Mouse (Mus musculus) midbrain, embryonic 12.5 days (tissue): ENCODE results near the gene Rplp2. TPM values are rescaled to one million over a fixed set of nuclear protein-coding genes. Genes with fewer than 3 reads are reported as not detected.

Source experiments
- ATAC-seq: fragments of 200-750 bp; cut with Nextera tagmentation; 2 replicates; pipeline ENCODE4 v1.8.0; 2017; ENCODE audit warnings: low read depth, moderate TSS enrichment, moderate library complexity; ENCODE audit not compliant: low FRiP score
- H3K27ac ChIP-seq: fragments of 300-500 bp; sonication (generic); replicated peaks from 2 replicates; pipeline ENCODE4 v1.5.1; 2016; ENCODE audit warnings: mild to moderate bottlenecking
- H3K27me3 ChIP-seq: fragments of 300-500 bp; sonication (generic); 2 replicates; pipeline ENCODE4 v1.6.1; 2016; ENCODE audit warnings: mild to moderate bottlenecking
- H3K36me3 ChIP-seq: fragments of 300-500 bp; sonication (generic); 2 replicates; pipeline ENCODE4 v1.6.1; 2016
- H3K4me1 ChIP-seq: fragments of 300-500 bp; sonication (generic); 2 replicates; pipeline ENCODE4 v1.6.1; 2016
- H3K4me2 ChIP-seq: fragments of 300-500 bp; sonication (generic); replicated peaks from 2 replicates; pipeline ENCODE4 v1.6.1; 2016; ENCODE audit warnings: mild to moderate bottlenecking, moderate library complexity
- H3K4me3 ChIP-seq: fragments of 300-500 bp; sonication (generic); 2 replicates; pipeline ENCODE4 v1.5.1; 2016; ENCODE audit warnings: mild to moderate bottlenecking
- H3K9ac ChIP-seq: fragments of 300-500 bp; sonication (generic); replicated peaks from 2 replicates; pipeline ENCODE4 v1.6.1; 2016; ENCODE audit warnings: mild to moderate bottlenecking, moderate library complexity
- H3K9me3 ChIP-seq: fragments of 300-500 bp; sonication (generic); 2 replicates; pipeline ENCODE4 v1.6.1; 2016; ENCODE audit warnings: mild to moderate bottlenecking
- WGBS: fragments of 180-500 bp; shearing (Covaris S2); methylation state at CpG from one replicate; pipeline ENCODE4 v1.1.7; 2016; 5-methylcytosine and 5-hydroxymethylcytosine counted together
- polyA plus RNA-seq: library from polyadenylated mRNA; unstranded; fragments of >200 nt; fragmentation: Nextera tagmentation; extraction: Ambion mirVana; gene quantifications from 2 replicates; pipeline ENCODE4 v1.2.1, GENCODE M21; 2016

Rplp2 gene
- polyA plus RNA-seq, 1 experiment from 2014 or later = 899 TPM

DNA sequence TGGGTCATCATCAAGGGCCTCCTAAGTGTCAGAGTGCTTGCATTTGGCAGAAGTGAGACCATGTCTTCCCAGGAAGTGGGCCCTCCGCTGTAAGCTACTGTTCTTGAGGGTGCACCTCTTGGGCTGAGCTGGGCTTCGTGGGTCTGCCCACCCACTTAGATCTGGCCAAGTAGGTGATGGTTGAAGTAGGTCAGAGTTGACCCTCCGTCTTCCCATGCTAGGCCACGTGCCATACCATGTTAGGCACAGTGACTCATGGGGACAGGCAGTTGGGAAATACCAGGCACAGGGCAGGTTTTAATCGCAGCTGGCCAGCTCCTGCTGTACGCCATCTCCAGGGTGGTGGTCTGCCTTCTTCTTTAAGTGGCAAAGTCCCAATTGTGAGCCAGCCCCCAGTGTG is 9.6 kb downstream of the Rplp2 start:
- no peak for ATAC-seq
- Histone ChIP-seq H3K4me2 (peak overlapping the region; percentile 95; the same call in 1 of the 2 replicates), H3K9me3 (no peaks in the 10 kb centered on the region)

DNA sequence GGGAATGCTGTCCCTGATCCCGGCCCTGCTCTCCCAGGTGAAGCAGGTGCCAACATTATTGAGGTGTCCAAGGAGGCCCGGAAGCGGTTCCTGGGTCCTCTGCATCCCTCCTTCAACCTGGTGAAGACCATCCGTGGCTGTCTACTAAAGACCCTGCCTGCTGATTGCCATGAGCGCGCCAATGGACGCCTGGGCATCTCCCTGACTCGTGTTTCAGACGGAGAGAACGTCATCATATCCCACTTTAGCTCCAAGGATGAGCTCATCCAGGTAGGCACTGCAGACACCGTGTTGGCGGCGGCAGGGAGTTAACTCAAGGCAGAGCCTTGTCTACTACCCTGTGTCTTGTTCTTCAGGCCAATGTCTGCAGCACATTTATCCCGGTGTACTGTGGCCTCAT is 10.1 kb downstream of the Rplp2 start:
- no peak for ATAC-seq
- H3K27me3 ChIP-seq = peaks cover 53% of the 10 kb centered on the region
- no peak overlapping the region for H3K4me3 ChIP-seq
- H3K9me3 ChIP-seq = no peaks in the 10 kb centered on the region
- peaks cover 21% of the 10 kb centered on the region for H3K4me1 ChIP-seq
- WGBS = 93% methylated on average over 14 of the region's 14 CpGs
- peaks cover 17% of the 10 kb centered on the region for H3K36me3 ChIP-seq
- no peak overlapping the region for H3K9ac ChIP-seq
- H3K4me2 ChIP-seq = no peak overlapping the region
- H3K27ac ChIP-seq = no peak overlapping the region

More for the DNA sequence above, 9.6 kb downstream of the Rplp2 start:
- 91% methylated on average over 6 of the region's 6 CpGs for WGBS
- H3K27ac ChIP-seq = no peak overlapping the region
- H3K27me3 ChIP-seq = peaks cover 48% of the 10 kb centered on the region
- H3K9ac ChIP-seq = no peak overlapping the region
- no peak overlapping the region for H3K4me3 ChIP-seq
- peaks cover 17% of the 10 kb centered on the region for H3K4me1 ChIP-seq
- H3K36me3 ChIP-seq = peaks cover 22% of the 10 kb centered on the region

DNA sequence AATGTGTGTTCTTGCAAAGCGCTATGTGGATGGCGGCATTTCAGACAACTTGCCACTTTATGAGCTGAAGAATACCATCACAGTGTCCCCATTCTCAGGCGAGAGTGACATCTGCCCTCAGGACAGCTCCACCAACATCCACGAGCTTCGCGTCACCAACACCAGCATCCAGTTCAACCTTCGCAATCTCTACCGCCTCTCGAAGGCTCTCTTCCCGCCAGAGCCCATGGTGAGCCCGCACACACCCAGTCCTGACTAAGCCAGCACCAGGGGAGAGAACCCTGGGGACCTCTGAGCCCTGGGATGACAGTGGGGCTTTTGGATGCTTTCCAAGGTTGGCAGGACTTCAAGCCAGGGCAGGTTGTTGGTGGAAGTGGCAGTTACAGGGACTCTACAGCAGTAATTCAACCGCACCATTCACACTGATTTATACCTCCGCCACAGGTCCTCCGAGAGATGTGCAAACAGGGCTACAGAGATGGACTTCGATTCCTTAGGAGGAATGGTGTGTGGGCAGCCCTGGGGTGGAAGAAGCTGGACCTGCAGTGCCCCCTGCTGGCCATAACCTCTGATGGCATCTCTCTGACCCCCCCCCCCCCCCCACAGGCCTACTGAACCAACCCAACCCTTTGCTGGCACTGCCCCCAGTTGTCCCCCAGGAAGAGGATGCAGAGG is 11.0 kb downstream of the Rplp2 start:
- 75% methylated on average over 15 of the region's 15 CpGs for WGBS

DNA sequence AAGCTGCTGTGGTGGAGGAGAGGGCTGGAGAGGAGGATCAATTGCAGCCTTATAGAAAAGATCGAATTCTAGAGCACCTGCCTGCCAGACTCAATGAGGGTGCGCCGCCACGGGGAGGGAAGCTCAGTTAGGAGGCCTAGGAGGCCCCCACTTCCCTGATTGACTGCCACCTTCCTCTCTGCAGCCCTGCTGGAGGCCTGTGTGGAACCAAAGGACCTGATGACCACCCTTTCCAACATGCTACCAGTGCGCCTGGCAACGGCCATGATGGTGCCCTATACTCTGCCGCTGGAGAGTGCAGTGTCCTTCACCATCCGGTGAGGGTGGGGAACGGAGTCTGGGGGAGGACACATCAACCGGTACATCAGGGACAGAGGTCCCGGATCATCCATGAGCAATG is 11.5 kb downstream of the Rplp2 start:
- no peak overlapping the region for H3K27ac ChIP-seq
- H3K9me3 ChIP-seq = no peaks in the 10 kb centered on the region
- H3K36me3 ChIP-seq = peaks cover 15% of the 10 kb centered on the region; the same call in 1 of the 2 replicates
- H3K4me1 ChIP-seq = peaks cover 24% of the 10 kb centered on the region
- 92% methylated on average over 11 of the region's 11 CpGs for WGBS
- no peak overlapping the region for H3K9ac ChIP-seq
- H3K4me3 ChIP-seq = no peak overlapping the region
- no peak for ATAC-seq
- H3K4me2 ChIP-seq = no peak overlapping the region
- H3K27me3 ChIP-seq = peaks cover 67% of the 10 kb centered on the region

More for the DNA sequence above, 11.0 kb downstream of the Rplp2 start:
- no peak for ATAC-seq
- no peak overlapping the region for H3K27ac ChIP-seq
- peaks cover 15% of the 10 kb centered on the region; the same call in 1 of the 2 replicates for H3K36me3 ChIP-seq
- H3K9ac ChIP-seq = no peak overlapping the region
- no peak overlapping the region for H3K4me3 ChIP-seq
- H3K9me3 ChIP-seq = no peaks in the 10 kb centered on the region
- H3K27me3 ChIP-seq = peaks cover 62% of the 10 kb centered on the region
- H3K4me1 ChIP-seq = peaks cover 24% of the 10 kb centered on the region
- no peak overlapping the region for H3K4me2 ChIP-seq

DNA sequence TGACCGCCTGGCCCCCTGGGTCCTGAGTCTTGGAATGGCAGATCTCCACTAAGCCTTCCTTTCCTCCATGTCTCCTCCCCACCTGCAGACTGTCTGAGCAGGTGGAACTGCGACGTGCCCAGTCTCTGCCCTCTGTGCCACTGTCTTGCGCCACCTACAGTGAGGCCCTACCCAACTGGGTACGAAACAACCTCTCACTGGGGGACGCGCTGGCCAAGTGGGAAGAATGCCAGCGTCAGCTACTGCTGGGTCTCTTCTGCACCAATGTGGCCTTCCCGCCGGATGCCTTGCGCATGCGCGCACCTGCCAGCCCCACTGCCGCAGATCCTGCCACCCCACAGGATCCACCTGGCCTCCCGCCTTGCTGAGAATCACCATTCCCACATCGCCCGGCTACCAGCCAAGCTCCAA is 12.1 kb downstream of the Rplp2 start:
- 95% methylated on average over 17 of the region's 17 CpGs for WGBS
- no peak for ATAC-seq
- no peaks in the 10 kb centered on the region for H3K9me3 ChIP-seq

DNA sequence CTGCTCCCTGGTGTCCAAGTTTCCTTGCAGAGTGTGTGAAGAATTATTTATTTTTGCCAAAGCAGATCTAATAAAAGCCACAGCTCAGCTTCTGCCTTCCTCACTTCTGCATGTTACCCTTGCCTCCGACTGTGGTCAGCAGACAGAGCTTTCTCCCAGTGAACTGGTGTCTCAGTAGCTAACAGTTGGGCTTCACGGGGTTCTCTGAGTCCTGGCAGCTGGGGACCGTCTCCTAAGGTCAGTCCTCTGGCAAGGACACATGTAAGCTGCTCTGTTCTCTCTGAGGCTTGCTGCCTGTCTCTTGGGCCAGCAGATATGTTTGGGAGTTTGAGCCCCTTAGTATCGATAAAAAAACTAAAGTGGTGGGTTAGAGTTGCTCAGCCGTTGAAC is 12.8 kb downstream of the Rplp2 start:
- H3K9me3 ChIP-seq = no peaks in the 10 kb centered on the region
- no peak overlapping the region for H3K4me2 ChIP-seq
- peaks cover 27% of the 10 kb centered on the region for H3K4me1 ChIP-seq
- H3K9ac ChIP-seq = no peak overlapping the region
- H3K4me3 ChIP-seq = no peak overlapping the region
- H3K27me3 ChIP-seq = peaks cover 80% of the 10 kb centered on the region
- WGBS = 75% methylated on average over 5 of the region's 5 CpGs
- H3K36me3 ChIP-seq = peaks cover 15% of the 10 kb centered on the region; the same call in 1 of the 2 replicates
- ATAC-seq = no peak
- H3K27ac ChIP-seq = no peak overlapping the region

More for the DNA sequence above, 12.1 kb downstream of the Rplp2 start:
- no peak overlapping the region for H3K4me3 ChIP-seq
- no peak overlapping the region for H3K9ac ChIP-seq
- peaks cover 15% of the 10 kb centered on the region; the same call in 1 of the 2 replicates for H3K36me3 ChIP-seq
- H3K4me2 ChIP-seq = no peak overlapping the region
- H3K27me3 ChIP-seq = peaks cover 73% of the 10 kb centered on the region
- no peak overlapping the region for H3K27ac ChIP-seq
- H3K4me1 ChIP-seq = peaks cover 25% of the 10 kb centered on the region

DNA sequence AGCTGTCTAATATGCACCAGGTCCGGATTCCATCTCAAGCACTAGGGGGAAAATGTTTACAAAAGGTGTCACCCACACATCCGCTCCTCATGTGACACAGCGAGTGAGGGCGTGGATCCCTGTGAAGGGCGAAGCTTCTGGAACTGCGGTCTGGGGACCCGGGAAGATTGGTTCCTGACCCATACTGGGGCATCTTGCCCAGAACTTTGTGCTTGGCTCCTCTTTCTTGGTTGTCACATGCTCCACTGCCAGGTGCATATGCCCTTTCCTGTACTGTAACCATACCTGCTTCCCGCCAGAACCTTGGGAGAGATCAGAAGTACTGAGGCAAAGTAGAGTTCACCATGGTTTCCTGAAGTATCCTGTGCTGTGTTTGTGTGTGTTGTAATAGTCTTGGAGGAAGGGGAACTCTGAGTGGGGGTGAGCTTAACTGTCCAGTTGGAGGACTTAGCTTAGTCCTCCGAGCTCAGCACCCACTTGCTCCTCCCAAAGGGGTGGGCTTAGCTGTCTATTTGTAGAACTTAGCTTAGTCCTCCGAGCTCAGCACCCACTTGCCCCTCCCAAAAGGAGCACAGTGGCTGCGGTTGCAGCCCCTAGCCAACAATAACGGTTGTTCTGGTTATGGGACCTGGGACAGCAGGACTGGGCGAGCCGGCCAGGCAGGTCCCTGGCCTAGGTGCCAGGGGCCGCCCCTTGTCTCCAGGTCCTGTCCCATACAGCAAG is 13.4 kb downstream of the Rplp2 start, which contains the start of gene Cracr2b:
Cracr2b (plus strand) TSS at position 704 of the 723 bp plus-strand sequence.
- ATAC-seq = no peak
- Histone ChIP-seq H3K4me1 (peaks cover 27% of the 10 kb centered on the region), H3K4me3 (peak within 1 kb of the TSS; percentile 40), H3K9ac (peak within 1 kb of the TSS; percentile 49; the same call in 1 of the 2 replicates), H3K27ac (no peak within 1 kb of the TSS), H3K36me3 (peaks cover 15% of the 10 kb centered on the region; the same call in 1 of the 2 replicates), H3K9me3 (no peaks in the 10 kb centered on the region), H3K27me3 (peaks cover 86% of the 10 kb centered on the region), H3K4me2 (peak within 1 kb of the TSS; percentile 54)
- 71% methylated on average over 15 of the region's 15 CpGs for WGBS

DNA sequence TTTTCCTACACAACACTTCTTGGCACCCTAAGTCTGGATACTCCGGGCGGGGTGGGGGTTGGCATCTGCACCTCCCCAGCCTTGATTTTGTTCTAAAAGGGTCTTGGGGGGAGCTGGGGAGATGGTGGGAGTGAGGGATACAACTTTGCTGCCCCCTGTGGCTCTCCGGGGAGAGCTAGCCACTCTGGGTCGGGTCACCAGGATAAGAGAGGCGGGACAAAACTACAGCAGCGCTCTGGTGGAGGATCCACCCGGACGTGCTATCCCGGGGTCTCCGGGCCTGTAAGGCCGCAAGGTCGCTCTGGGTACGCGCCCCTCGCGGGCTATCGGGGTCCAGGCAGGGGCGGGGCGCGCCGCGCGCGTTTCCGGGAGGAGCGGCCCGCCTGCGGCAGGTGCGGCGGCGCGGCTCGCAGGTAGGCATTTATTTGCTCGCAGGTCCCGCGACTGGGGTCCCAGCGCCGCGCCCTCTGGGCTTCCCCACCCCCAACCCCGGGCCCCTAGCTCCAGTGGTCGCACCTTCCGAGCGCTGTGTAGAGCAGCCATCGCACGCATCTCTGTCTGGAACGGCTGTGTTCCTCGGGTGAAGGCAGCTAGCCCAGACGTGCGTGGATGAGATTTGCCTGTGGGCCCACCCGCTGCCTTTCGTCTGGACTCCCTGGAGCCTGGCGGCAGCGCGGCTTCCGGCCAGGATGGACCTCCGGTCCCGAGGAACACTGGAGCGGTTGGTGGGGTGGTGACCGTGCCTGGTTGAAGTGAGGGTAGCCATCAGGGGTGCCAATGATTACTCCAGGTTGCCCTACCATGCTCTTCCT is 14.6 kb downstream of the Rplp2 start:
- H3K27ac ChIP-seq = no peak overlapping the region
- H3K4me2 ChIP-seq = peak overlapping the region; percentile 54
- H3K9me3 ChIP-seq = no peaks in the 10 kb centered on the region
- peak overlapping the region; percentile 40 for H3K4me3 ChIP-seq
- ATAC-seq = no peak
- peaks cover 21% of the 10 kb centered on the region for H3K4me1 ChIP-seq
- peaks cover 89% of the 10 kb centered on the region for H3K27me3 ChIP-seq
- H3K9ac ChIP-seq = peak overlapping the region; percentile 49; the same call in 1 of the 2 replicates
- peaks cover 15% of the 10 kb centered on the region; the same call in 1 of the 2 replicates for H3K36me3 ChIP-seq
- WGBS = 2% methylated on average over 55 of the region's 59 CpGs

DNA sequence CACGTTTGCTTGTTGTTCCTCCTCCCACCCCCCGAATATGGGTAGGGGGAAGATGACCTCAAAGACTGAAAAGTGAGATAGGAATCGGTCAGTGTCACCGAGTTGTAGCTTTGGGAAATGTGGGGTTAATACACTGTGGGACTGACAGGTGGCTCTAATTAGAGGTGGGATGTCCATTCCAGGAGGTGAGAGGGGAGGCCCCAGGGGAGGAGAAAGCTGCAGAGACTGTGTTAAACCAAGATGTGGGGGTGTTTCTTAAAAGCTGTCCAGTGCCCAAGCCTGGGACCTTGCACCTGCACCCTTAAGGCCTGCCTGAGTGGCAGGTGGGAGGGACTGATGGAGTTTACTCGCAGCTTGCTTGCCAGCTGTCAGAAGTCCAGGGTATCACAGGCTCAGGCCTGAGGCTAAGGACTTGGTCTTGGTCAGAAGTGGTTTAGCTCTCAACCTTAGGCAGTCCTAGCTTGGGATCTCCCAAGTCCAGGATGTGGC is 15.2 kb downstream of the Rplp2 start:
- Histone ChIP-seq H3K4me2 (peak overlapping the region; percentile 54), H3K4me1 (peaks cover 27% of the 10 kb centered on the region), H3K36me3 (peaks cover 15% of the 10 kb centered on the region; the same call in 1 of the 2 replicates), H3K9ac (no peak overlapping the region), H3K27me3 (peaks cover 87% of the 10 kb centered on the region), H3K9me3 (no peaks in the 10 kb centered on the region), H3K4me3 (peak overlapping the region; percentile 40; the same call in 1 of the 2 replicates), H3K27ac (no peak overlapping the region)
- ATAC-seq = no peak
- 19% methylated on average over 5 of the region's 5 CpGs for whole genome bisulfite sequencing

DNA sequence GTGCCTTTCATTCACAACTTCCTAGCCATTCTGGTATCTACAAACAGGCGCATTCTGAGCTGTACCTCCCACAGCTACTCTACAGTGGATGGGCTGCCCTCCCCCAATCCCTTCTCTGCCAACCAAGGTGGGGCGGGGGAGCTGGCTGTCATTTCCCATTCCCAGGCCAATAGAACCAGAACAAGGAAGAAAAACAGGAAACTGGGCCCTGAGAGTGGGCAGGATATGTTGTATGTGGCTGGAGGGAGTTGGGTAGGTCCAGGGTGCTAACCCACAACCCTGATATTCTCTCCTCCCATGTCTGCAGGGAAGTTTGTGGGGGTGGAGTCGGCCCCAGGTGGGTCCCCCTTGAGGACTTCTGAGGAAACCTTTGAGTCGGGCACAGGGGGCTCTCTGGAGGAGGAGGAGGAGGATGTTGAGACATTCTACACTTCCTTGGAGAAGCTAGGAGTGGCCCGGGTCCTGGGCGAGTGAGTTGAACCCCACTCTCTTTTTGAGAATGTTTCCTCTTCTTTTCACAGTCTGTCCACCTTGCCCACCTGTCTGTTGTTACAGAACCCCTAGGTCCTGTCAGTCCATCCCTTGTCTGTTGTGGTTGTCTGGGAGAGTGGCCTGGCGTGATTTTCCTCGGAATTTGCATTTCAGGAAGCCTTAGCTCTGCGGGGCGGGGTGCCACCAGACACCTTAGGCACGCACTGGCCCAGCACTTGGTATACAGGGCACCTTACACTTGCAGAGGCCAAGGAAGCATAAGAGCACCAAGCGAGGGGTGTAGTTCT is 16.8 kb downstream of the Rplp2 start:
- Histone ChIP-seq H3K9me3 (no peaks in the 10 kb centered on the region), H3K36me3 (0 out of 2 replicates have a peak, but pooled peaks cover 11% of the 10 kb centered on the region), H3K9ac (no peak overlapping the region), H3K4me2 (no peak overlapping the region), H3K27ac (no peak overlapping the region), H3K4me3 (peak overlapping the region; percentile 17), H3K27me3 (peaks cover 82% of the 10 kb centered on the region), H3K4me1 (peaks cover 42% of the 10 kb centered on the region)
- WGBS = 22% methylated on average over 12 of the region's 12 CpGs
- ATAC-seq = no peak
